Mouse (Mus musculus) c-Kit-negative CD71-positive TER-119-positive erythroid progenitor cells, embryonic 14.5 days (primary cell): ENCODE measurements around the gene Adamts13.

Source experiments
- DNase-seq: peaks from one replicate; pipeline ENCODE4 v3.0.0-alpha.2; 2013; ENCODE audit warnings: low read depth, low spot score

The Adamts13 gene

GRCm38 (mm10) chr2:27036003-27036402 is 62.8 kb downstream of the Adamts13 start:
- no peak for DNase-seq

DNA sequence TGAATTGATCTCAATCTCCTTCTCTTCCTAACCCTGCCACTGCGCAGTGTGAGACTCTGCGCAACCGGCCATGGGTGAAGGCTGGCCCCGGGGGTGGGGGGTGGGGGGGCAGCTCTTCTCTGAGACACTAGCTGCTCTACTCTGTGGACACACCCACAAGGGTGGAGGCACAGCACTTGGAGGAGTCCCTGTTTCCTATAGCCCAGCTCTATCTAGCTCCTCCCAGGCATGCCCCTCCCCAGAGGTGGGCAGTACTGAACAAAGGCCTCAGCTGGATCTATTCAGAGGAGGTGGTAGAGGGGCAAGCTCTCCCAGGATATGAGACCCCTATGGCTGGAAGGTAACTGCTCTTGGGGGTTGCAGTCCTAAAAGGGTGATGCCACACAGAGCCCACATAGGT is 63.8 kb downstream of the Adamts13 start:
- no peak for DNase-seq

DNA sequence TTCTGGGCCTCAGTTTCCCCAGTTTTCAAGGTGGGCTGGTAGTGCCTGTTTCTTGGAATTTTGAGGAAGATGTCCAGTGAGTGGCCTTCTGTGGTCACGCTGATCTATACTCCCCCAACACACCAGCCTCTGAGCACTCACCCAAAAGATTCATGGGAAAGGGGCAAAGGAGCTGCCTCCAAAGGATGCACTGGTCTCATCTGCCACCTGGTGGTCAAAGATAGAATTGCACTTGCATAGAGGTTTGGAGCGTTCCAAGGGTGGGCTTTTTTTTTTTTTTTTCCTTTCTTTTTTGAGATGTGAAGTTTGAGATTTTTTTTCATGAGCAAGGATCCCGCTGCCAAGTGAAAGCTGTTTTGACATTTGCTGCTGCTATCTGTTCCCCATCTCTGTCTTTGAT is 65.4 kb downstream of the Adamts13 start:
- peak; percentile 44 for DNase-seq

- DNase-seq: no peak
These were observed 66.1 kb downstream of the Adamts13 start for GRCm38 (mm10) chr2:27039286-27039685.

GRCm38 (mm10) chr2:27042131-27042844 is 69.1 kb downstream of the Adamts13 start:
- no peak for DNase-seq

DNA sequence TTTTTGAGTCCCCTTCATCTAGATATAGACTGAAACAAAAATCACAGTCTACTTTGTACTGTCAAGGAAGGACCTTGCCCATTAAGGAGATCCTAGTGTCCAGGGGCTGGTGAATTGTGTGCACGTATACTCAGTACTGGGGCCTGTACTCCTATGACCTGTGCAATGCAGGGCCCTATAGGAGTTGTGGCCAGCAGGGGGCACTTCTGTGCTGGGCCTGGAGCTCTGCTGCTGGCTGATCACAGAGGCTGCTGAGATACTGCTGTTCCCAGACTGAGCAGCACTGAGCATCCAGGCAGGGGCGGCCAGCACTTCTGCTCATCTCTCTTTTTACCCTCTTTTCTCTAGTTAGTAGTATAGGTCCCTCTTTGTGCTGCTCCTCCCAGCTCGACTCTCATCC is 70.2 kb downstream of the Adamts13 start:
- DNase-seq: no peak

- no peak for DNase-seq
These were observed 71.0 kb downstream of the Adamts13 start for GRCm38 (mm10) chr2:27044166-27044565.

DNA sequence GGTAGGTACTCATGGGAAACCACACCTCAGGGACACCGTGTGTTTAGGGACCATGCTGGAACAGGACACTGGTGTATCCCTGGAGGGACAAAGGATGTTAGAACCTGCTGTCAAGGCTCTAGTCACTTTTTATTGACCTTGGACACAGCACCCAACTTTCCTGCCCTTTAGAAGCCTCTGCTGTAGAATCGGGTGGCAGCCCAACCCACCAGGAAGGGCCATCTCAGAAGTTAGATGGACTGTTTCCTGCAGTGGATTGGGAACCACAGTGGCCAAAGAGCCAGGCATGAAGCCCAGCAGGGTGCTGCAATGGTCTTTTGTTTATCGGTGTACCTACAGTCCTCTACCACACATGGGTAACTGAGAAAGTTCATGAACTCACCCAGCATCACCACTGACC is 71.4 kb downstream of the Adamts13 start:
- DNase-seq: no peak

DNA sequence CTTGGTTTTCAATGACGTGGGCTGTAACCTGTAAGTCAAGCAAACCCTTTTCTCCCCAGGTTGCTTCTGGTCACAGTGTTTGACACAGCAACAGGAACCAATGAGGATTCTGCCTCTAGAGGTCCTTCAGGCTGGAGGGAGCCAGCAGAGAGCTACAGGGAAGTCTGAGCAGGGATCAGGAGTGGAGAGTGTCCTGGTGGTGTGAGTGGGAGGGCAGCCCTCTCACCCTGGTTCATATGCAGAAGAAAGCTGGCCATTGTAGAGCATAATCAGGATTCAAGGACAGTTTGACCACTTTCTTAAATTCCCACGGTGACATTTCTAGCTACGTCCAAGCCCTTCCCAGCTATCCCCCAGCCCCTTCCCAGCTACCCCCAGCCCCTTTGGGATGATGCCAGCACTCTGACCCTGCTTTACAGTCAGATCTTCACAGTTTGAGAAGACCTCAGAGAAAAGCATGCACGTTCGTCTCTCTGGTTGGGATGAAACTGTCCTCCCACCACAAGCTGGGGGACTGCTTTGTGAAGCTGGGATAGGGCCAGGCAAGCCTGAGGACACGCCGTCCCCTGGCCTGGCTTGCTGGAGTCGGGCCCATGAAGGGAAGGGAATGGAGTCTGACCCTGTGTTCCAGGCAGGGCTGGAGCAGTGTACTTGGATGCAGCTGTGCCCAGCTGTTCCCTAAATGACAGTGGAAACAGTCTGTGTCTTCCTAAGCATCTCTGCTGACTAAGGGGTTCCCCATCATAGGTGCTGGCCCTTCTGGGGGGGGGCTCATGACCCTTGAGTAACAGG is 73.0 kb downstream of the Adamts13 start:
- no peak for DNase-seq

DNA sequence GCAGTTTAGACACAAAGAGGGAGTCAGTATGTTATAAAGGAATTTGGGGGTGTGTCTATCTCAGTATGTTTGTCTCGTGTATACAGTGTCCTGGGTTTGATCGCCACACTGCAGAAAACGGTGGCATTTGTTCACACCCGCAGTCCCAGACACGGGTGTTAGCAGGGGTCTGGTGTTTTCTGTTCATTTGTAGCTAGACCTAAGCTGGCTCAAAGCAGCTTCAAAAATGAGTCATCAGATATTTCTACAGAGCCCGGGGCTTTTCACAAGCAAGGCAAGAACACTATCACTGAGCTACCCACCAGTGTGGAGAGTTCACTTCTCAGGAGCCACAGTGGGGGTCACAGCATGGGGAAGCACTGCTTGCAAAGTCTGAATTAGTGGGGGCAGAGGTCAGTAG is 76.2 kb downstream of the Adamts13 start:
- no peak for DNase-seq

- no peak for DNase-seq
These were observed 85.0 kb downstream of the Adamts13 start for GRCm38 (mm10) chr2:27058251-27058650.

GRCm38 (mm10) chr2:27058751-27059150 is 85.5 kb downstream of the Adamts13 start:
- DNase-seq: no peak

DNA sequence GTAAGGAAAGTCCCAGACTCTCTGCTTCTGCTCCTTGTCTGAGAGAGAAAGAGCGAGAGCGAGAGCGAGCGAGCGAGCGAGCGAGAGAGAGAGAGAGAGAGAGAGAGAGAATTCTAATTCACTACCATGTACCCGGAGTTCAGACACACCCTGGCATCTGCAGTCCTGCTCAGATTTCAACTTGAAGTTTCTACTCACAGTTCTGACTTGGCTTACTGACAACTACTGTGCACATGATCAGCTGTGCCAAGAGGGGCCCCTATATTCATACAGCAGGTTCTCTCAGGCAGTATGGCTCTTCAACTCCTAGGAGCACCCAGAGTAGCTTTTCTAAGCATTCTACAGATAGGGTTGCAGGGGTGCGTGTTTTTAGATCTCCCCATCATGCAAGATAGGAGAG is 86.0 kb downstream of the Adamts13 start:
- DNase-seq: no peak
